Mouse (Mus musculus) heart, postnatal 0 days (tissue): ENCODE results near the gene Plg.

ENCODE experiments used
- CTCF ChIP-seq: IDR thresholded peaks from 2 replicates; pipeline ENCODE4 v1.5.1; 2016; ENCODE audit warnings: antibody characterized with exemption, control low read depth, low read depth
- EP300 ChIP-seq: IDR thresholded peaks from 2 replicates; pipeline ENCODE4 v1.6.1; 2016; ENCODE audit warnings: antibody characterized with exemption, low read depth

- TF ChIP-seq CTCF (no peak), EP300 (no peak)
Measured at GRCm38 (mm10) chr17:12343702-12344376, 34.6 kb upstream of the Plg start.
